Mouse (Mus musculus) right cerebral cortex, postnatal 10 days (tissue): ENCODE data around the gene Zc3hav1l.

Experiments
- DNase-seq, 2 experiments: peaks; one replicate each; pipeline ENCODE4 v3.0.0; 2021; ENCODE audit warnings: low spot score in 2 of 2

The Zc3hav1l gene

DNA sequence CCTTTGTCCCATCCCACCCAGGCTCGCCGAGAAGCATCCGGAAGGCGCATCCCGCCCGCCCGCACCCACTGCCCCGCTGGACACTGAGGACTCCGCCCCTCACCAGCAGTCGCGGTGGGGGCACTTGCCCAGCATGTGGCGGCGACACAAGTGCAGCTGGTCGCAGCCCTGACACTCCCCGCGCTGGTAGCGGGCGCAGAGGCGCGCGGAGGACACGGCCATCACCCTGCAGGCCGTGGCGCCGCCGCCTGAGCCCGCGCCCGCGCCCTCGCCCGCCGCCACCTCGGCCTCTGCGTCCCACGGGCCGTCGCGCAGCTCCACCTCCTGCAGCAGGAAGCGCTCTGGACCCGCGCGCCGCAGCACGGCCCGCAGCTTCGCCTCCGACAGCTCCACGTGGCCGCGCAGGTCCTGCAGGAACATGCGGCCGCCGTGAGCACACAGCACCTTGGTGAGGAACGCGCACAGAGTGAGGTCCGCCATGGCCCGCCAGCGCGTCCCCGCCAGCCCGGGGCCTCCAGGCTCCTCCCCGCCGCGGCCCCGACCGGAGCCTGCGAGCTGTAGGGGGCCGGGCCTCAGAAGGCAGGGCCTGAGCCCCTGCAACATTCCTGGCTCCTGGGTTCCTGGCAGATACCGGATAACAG, at the start of gene Zc3hav1l:
Gene Zc3hav1l, minus strand, starts transcription at position 499 of the 641 bp plus-strand sequence.
- peak; percentile 71 to 74 for DNase-seq

DNA sequence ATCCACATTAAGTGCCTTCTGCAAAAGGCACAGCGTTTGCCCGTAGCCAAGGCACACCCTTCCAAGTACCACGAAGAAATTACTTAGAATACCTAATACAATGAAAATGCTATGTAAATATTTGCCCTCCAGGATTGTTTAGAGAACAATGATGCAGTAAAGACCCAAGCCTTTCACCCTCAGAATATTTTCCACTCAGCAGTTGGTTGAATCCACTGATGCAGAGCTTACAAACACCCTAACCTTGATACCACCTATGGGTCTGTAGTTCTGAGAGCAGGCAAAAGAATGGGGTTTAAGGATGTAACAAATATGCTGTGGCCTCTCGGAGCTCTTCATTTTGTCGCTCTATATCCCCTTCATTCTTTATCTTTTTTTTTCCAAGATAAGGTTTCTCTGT, 48.8 kb upstream of the Zc3hav1l start:
- DNase-seq = no peak

DNA sequence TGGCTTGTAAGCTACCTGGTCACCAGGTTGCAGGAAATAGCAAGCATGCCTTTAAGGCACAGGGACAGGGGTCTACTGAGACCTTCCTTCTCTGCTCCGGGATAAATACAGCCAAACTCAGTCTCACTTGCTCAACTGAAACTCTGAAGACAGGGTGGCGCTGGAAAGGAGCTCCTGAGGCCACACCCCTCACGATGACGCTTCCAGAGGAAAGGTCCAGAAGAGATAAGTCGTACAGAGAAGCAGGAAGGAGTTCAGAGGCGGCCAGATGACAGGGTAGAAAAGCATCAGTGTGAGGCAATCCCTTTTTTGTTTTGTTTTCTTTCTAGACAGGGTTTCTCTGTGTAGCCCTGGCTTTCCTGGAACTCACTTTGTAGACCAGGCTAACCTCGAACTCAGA, 46.7 kb upstream of the Zc3hav1l start:
- no peak for DNase-seq

DNA sequence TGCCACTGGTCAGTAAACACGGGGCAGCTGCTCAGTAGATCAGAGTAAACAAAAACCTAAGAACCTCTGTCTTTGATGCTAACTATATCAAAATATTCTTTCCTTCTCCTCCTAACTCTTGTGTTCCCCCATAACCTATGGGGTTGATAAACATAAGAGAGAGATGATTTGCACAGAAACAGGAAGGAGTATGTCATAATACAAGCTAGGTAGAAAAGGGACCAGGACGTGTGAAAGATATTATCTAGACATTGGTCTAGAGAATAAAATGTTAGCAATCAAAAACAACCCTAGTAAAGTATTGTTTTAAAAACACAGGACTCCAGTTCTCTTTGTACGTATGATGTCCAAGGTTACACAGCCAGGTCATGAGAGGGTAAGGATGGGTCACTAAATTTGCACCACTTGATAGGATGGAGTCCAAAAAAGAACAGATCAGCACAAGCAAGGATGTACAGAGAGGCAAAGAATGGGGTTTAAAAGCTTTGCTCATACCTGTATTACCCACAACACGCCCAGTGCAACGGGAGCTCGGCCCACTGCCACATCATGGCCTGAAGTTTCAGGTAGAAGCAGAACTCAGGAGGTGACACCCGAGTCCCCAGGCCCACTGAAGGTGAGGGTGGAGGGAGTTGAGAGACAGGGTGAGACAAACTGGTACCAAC, 45.1 kb upstream of the Zc3hav1l start:
- DNase-seq = no peak

DNA sequence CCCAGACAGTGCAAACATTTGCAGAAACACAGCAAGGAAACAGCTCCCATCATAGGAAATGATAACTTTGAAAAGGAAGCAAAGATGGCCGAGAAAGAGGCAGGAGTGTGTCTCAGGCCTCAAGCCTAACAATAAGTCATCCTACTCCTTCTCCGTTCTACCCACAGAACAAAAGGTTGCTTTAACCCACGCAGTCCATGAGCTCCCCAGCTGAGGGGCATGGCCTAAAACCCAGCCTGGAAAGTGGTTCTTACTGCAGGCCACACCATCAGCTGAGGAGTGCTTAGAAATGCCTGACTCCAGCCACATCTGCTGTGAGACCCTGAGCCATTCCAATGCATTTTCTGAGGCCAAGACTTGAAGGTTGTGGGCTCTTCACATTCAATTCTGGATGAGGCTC, 44.5 kb upstream of the Zc3hav1l start:
- DNase-seq = no peak

DNA sequence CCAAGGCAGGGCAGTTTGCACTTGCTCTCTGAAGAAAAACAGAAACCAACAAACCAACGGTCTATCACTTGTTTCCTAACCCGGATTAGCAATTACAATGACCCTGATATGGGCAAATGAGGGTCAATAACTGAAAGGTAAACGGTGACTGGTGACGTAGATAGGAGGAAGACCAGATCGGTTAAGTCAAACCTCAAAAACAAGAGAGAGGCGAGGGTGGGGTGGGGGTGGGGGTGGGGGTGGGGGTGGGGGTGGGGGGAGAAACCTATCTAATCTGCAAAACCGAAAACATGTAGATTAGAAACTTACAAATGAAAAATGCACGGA, 43.6 kb upstream of the Zc3hav1l start:
- no peak for DNase-seq

DNA sequence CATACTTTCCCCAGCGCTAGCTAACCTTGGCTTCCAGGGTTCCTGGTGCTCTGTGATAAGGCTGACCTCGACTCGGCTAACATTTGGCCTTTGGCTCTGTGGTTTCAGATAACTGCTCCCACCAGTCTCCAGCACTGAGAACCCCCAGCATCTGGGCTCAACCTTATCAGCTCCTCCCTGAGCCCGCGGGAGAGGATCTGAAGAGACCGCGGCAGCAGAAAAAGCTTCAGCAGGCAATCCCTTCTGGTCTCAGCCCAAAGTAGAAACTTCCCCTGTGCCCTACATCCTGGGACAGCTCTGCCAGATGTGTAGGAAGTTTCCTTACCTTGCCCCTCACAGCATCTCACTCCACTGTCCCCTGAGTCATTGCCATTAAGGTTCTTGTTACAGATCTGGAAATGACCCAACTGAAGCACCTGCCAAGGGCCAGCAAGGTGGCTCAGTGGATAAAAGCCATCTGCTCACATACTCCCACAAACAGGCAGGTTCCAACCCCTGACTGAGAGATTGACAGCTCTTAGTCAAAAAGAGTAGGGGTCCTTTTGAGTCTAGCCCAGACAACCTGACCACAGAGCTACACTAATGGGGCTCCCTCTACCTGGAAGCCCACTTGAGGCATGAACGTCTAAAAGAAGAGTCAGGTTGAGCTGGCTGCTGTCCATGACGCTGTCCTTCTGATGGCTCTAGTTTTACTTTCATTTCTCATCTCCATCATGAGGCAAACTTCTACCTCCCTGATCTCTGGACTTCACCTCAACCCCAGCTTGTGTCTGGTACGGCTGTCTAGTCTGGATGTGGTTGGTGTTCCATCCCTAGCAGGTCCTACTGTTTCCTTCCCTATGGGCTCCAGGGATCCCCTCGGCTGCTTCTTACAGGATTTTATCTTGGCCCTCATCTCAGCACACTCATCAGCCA, 42.9 kb upstream of the Zc3hav1l start:
- DNase-seq = no peak

DNA sequence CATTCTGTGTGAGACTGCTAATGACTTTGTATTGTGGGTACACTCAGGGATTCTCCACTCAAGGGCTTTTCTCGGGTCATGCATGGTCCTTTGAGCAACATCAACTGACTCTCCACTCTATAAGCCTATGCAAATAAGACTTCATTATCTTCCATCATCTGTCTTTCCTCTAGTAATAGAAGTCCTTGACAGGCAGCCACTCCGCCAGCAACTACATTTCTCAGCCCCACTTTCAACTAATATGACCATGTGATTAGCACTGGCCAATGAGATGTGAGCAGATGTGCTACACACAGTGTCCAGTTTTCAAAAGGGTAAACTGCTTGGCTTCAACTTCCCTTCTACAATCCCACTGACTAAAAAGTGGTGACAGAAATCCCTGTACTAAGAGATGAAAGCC, 40.0 kb upstream of the Zc3hav1l start:
- no peak for DNase-seq

DNA sequence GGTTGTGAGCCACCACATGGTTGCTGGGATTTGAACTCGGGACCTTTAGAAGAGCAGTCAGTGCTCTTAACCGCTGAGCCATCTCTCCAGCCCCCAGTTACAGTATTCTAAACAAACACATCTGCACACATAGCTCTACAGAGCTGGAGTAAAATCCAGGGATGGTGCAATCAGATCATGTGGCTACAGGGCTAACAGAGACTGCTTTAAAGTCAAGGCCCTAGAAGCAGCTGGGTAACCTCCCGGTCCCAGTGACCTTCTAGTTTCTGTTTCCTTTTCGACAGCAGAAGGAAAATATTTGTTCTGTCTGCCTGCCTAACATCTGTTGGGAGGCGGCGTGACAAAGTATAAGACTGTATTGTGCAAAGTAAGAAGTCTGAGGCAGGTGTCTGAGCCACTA, 38.9 kb upstream of the Zc3hav1l start:
- DNase-seq = no peak

DNA sequence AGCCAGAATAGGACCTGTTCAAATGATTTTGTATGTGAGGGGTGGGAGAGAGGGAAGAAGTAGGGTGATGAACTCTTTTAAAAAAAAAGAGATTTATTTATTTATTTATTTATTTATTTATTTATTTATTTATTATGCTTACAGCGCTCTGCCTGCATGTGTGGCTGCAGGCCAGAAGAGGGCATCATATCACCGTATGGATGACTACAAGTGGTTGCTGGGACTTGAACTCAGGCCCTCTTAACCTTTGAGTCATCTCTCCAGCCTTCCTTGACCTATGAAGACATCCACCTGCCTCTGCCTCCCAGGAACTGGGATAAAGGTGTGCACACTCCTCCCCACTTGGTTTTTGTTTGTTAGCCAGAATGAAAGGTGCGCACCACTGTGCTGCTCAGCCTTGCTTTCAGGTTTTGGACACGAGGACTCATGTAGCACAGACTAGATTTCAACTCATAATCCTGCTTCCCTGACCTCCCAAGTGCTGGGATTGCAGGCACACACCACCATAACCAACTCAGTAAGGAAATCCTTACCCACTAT, 38.2 kb upstream of the Zc3hav1l start:
- DNase-seq = no peak

DNA sequence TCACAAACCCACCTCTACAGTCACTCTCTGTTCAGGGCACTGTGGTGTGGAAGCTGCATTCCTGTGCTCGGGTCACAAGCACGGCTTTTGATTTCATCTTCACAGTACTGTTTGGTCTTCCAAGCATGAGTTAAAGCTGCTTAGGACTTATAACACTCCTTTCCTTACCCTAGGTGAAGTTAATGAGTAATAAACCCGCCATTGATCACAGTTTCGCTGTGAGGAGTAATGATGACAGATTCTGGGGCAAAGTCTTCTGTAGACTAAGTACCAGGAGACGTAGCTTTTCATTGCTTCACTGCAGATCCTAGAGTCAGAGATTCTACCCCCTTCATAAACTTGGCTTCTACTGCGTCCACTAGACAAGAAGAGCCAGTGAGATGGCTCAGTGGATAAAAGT, 36.2 kb upstream of the Zc3hav1l start:
- DNase-seq = no peak

DNA sequence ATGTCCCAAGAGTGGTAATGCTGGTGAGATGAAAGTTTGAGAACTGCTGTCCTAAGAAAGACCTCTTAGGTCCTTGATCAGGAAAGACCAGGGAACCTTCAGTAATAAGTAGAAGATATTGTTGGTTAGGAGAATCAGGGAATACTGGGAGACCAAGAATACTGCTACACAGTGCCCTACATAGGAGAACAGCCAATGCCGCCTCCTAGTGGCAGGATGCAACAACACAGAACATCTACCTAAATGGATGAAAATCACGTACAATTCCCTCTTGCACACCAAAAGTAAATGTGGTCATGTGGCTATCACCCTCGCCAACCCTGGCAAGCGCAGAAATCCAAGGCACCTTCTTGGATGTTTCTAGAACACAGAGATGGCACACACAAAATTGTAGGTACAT, 27.5 kb upstream of the Zc3hav1l start:
- peak; percentile 45 to 65 for DNase-seq

DNA sequence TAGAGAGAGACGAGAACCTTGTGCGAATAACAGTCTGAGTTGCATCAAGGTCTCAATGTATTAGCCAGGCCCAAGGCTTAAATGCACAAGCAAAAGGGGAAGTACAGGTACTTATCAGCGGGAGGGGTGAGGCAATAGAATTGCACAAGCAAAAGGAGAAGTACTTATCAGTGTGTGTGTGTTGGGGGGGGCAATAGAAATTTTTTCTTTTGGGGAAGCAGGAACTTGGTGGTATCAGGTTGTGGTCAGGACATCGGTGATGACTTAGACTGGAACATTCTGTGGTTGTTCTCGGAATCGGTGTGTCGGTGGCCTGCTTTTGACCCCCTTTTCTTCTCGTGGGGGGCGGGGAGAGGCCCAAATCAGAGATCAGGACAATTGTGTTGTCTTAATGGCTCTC, 21.6 kb upstream of the Zc3hav1l start:
- DNase-seq = no peak

DNA sequence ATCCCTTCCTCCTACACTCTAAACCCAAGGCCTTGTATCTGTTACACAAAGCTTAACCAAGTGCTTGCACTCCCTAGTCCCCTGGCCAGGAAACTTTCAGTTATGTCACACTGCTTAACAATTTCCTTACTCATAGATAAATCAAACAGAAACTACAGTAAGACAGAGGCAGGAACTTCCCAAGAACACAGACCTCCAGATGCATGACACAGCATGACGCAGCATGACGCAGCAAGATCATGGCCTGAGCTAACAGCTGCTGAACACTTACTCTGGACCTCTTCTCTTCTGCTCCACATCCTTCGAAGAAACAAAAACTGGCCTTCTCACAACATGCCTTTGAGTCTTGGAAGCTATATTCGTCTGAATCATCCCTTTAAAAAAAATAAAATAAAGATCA, 17.0 kb upstream of the Zc3hav1l start:
- DNase-seq = no peak

DNA sequence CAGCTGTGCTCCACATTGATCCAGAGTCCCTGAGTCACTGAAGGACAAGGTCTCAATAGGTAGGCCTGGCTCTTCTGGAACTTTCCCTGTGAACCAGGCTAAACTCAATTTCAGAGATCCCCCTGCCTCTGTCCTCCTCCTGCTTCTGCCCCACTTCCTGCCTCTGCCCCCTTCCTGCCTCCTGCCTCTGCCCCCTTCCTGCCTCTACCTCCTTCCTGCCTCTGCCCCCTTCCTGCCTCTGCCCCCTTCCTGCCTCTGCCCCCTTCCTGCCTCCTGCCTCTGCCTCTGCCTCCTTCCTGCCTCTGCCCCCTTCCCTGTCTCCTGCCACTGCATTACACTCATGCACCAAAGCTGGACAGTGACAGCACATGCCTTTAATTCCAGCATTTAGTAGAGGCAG, 10.7 kb upstream of the Zc3hav1l start:
- no peak for DNase-seq

DNA sequence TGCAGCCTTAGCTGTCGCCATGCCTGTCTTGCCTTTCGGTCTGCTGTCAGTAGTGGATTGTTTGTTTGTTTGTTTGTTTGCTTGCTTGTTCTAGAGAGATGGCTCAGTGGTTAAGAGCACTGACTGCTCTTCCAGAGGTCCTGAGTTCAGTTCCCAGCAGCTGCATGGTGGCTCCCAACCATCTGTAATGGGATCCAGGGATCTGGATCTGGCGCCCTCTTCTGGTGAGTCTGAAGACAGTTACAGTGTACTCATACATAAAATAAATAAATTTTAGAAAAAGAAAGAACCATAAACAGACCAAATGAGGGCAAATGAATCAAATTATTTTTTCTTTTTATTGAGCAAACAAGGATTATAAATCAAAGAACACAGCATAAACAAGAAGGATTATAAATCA, 5.9 kb upstream of the Zc3hav1l start:
- DNase-seq = no peak

DNA sequence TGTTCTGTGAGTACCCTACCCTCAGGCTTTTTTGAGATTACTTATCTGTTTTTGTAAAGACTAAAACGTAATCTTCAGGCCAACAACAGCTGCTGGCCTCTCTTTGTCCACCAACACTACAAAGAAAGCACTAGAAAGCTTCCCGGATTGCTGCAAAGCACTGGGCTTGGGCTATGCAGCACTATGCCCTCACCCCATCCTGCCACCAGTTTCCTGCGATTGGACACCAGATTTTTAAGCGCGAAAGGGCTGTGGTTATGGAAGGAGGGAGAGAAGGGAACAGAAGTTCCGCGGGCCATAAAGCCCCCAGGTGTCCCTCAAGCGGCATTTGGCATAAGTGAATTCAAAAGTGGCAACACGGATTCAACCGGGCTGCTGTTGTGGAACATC, 818 bp downstream of the Zc3hav1l start:
- DNase-seq = peak in 1 of 2 experiments; percentile 29

DNA sequence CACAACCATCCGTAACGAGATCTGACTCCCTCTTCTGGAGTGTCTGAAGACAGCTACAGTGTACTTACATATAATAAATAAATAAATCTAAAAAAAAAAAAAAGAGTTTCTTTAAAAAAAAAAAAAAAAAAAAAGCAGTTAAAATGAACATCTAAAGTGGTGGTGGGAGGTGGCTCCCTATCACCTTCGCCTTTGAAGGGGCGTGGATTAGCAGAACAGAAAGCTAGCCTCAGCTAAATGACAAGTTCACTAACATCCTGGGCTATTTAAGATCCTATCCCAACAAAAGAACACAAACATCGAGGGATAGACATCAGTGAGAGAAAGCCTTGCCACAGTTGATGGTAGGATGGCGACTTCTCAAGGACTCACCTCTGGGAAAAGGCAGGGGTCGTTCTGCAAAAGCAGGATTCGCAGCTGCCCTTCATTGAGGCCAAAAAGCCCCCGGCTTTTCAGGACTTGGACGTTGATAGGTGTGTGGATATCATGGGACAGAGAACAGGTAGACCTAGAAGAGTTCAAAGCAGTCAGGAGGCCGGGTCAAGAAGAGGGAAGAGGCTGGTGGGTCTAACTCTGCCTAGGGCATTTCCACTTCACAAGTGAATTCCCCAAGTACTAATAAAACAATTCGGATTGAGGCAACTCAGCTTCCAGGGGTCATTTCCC, 1.3 kb downstream of the Zc3hav1l start:
- DNase-seq = no peak

DNA sequence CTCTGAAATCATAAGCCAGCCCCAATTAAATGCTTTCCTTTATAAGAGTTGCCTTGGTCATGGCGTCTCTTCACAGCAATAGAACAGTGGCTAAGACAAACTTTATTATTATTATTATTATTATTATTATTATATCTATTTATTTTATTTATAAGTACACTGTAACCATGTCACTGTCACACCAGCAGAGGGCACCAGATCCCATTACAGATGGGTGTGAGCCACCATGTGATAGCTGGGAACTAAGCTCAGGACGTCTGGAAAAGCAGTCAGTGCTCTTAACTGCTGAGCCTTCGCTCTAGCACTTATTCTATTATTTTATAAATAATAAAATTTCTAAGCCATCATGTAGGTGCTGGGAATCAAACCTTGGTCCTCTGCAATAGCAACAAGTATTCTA, 5.4 kb downstream of the Zc3hav1l start:
- no peak for DNase-seq

DNA sequence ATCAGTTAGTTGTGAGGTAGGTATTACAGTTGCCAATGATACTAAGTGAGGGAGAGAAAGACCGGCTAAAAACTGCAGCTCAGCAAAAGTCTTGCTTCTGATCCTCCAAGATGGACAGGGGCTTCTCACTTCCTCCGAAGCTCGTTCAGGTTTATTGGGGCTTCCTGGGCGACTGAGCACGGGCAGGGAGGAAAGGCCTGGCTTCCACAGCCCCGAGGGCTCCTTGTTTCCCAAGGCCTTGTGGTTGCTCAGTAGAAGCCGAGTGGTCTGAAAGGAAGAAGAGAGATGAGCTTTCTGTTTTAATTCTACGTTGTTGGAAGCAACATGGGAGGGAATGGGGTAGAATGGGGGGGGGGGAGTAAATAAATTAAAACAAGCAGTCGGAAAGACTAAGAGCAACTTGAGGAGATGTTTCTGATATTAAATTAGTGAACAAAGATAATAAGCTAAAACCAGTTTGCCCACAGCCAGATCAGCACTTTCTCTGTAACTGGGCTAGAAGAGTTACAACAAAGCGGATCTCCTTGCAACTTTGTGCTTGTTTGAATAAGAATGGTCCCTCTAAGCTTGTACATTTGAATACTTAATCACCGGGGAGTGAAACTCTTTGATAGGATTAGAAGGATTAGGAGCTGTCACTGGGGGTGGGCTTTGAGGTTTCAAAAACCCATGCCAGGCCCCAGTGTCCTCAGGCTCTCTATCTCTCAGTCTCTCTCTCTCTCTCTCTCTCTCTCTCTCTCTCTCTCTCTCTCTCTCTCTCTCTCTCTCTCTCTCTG, 6.0 kb downstream of the Zc3hav1l start:
- DNase-seq = no peak

DNA sequence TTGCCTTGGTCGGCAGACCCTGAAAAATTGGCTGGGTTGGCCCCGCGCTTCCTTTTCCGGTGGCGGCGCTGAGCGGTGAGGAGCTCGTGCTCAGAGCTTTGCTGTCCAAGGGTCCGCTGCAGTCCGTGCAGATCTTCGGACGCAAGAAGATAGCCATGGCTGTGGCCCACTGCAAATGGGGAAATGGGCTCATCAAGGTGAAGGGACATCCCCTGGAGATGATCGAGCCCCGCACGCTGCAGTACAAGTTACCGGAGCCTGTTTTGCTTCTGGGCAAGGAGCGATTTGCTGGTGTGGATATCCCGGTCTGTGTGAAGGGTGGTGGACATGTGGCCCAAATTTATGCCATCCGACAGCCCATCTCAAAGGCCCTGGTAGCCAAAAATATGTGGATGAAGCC, 14.6 kb downstream of the Zc3hav1l start:
- DNase-seq = no peak
